Comparison of ENCODE assay signal across 15 mouse cellular contexts in genomic region chr1:167766619-167767018, GRCm38 (mm10).
"Had no signal": no experiment of that assay in that cellular context is flagged by ENCODE, and none has a peak within 500 bp of the region (broad histone marks: within the 10 kb centered on the region; RNA-seq: fewer than 3 reads in every experiment).

No protein-coding gene starts in this region.

- H3K4me3 ChIP-seq: neural tube, embryonic 15.5 days; stomach, embryonic 15.5 days had no signal

- H3K4me1 ChIP-seq: stomach, embryonic 15.5 days had no signal

- DNase-seq: retina, postnatal 1 day; right cerebral cortex, adult 18-20 months; right cerebral cortex, postnatal 14 days; right cerebral cortex, postnatal 25 days; right cerebral cortex, postnatal 4 days; spleen, adult 18-20 months; thymus, adult 18-20 months; thymus, adult 2 months; thymus, postnatal 14 days; thymus, postnatal 25 days; thymus, postnatal 36 days; thymus, postnatal 4 days had no signal

- H3K27me3 ChIP-seq: stomach, embryonic 15.5 days had no signal

- H3K36me3 ChIP-seq: neural tube, embryonic 15.5 days; stomach, embryonic 15.5 days had no signal

- H3K27ac ChIP-seq: neural tube, embryonic 15.5 days; stomach, embryonic 15.5 days; stomach, postnatal 0 days had no signal

- H3K4me2 ChIP-seq: neural tube, embryonic 15.5 days; stomach, embryonic 15.5 days had no signal

- H3K9me3 ChIP-seq: neural tube, embryonic 15.5 days; stomach, embryonic 15.5 days had no signal

- H3K9ac ChIP-seq: neural tube, embryonic 15.5 days; stomach, embryonic 15.5 days had no signal
